Mouse (Mus musculus) MEL-GATA-1-ER (cell line): Measurements from ENCODE around the gene Map1lc3b.

Source experiments
- DNase-seq: peaks from one replicate; pipeline ENCODE4 v3.0.0-alpha.2; 2012; ENCODE audit warnings: low read depth; ENCODE audit errors: extremely low read depth

Map1lc3b gene

DNA sequence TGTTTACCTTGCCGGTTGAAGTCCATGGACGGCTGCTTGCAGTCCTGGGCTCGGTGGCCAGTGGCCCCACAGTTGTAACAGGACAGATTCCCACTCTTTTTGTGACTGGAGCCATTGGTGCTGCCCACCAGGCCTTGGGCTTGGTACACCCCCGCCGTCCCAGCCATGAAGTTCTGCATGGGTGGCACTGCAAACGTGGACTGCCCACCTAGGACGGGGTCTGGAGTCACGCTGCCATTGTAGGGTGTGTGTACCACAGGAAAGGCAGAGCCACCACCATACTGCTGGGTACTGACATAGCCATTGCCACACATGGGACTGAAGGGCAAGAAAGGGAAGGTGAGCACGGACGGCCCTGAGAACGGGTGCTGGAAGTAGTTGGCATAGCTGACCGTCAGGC is 13.6 kb downstream of the Map1lc3b start:
- no peak for DNase-seq

GRCm38 (mm10) chr8:121607661-121608060 is 17.5 kb downstream of the Map1lc3b start:
- DNase-seq, result no peak

DNA sequence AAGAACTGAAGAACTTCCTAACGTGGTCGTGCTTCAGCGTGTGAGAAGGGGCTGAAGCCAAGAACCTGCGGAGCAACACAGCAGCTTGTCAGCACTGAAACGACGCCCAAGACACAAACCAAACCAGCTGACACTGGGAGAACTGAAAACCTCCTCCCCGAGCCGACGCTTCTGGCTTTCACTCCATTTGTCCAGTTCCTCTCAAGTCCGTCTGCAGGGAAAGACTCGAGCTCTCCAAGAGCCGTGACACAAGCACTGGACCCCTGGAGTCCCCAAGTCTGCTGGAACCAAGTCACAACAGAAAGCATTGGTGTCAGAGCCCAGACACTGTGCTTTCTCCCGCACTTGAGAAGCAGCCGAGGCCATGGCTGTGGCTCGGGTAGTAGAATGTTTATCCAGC is 19.1 kb downstream of the Map1lc3b start:
- no peak for DNase-seq

DNA sequence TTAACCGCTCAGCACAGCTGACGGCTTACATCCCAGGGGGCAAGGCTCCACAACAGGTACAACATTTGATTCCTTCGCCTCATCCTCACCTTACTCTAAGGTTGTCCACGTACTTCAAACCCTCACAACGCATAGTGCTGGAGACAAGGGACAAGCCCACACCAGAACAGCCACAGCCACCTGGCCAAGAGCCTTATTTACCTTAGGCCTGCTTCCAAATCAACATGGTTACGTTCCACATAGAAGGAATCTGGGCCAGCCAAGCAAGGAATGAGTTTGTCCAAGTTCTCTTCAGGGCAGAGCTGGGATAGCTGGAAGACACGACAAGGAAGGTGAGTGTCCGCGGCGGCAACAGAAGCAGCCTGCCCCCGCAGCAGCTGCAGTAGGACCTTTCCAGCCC is 19.8 kb downstream of the Map1lc3b start:
- DNase-seq, result no peak

GRCm38 (mm10) chr8:121613419-121613818 is 23.3 kb downstream of the Map1lc3b start:
- DNase-seq, result no peak

GRCm38 (mm10) chr8:121619401-121619995 is 29.3 kb downstream of the Map1lc3b start:
- no peak for DNase-seq

- no peak for DNase-seq
Measured at GRCm38 (mm10) chr8:121620801-121621516, 30.8 kb downstream of the Map1lc3b start.

DNA sequence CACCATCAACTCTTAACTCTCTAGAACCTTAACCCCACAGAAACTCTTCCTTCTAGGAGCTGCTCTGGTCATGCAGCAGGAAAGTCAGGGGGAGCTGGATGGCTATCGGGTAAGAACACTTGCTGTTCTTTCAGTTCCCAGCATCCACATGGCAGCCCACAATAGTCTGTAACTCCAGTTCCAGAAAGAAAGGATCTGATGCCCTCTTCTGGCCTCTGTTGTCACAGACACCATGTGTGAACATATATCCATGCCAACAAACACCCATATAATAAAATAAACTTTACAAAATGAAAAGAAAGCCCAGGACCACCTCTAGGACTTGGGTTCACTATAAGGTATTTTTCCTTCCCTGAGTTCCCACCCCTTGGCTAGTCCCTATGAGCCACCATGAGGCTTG is 31.7 kb downstream of the Map1lc3b start:
- no peak for DNase-seq

DNA sequence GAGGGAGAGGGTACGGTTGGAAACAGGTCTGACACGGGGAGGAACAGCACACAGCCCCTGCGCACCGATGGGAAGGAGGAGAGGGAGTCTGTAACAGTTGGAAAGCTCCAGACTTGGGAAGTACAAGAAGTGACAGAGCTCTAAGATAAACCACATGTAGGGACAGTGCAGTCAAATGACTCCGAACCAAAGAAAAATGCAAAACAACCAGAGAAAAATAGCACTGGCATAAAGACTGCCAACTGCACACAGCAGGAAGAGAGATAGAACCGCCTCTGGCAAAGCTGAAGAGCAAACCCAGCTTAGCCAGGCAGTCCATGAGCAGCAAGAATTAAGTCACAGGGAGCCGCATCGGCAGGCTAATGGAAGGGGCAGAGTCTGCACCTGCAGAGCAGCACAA is 32.9 kb downstream of the Map1lc3b start:
- no peak for DNase-seq

DNA sequence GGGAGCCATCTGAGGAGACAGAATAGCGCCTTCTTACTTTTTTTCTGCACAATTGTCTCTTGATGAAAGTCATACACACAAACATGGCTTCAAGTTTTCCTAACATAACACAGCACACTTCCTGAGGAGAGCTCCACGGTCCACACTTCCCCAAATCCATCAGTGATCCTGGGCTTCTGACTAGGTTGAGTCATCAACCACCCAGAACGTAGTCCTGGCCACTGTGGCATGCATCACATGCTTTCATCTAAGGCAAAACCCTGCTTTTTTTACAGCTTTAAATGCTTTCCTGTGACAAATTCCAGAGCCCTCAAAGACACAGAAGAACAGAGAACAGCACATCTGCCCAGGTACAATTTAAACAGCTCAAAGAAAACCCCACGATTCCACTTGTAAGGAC is 38.5 kb downstream of the Map1lc3b start:
- DNase-seq, result no peak

DNA sequence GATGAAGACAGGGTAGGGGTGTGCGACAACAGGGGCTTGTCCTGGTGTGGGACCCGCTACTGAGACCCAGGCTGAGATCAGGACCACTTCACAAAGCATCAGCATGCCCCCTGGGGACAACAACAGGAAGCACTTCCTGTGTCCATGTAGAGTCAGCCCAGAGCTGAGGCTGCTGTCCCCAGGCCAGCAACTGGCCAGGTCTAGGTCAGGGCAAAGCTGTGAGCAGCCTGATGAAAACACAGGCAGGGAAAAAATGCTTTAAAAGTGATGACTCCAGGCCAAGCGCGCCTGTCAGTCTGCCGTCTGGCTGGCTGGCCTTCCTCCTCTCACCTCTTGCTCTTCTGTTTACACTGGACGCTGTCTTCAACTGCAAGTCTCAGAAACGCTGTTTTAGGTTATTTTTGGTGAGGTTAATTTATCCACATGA is 41.5 kb downstream of the Map1lc3b start:
- no peak for DNase-seq

- DNase-seq, result no peak
Measured at GRCm38 (mm10) chr8:121632401-121632800, 42.2 kb downstream of the Map1lc3b start.

DNA sequence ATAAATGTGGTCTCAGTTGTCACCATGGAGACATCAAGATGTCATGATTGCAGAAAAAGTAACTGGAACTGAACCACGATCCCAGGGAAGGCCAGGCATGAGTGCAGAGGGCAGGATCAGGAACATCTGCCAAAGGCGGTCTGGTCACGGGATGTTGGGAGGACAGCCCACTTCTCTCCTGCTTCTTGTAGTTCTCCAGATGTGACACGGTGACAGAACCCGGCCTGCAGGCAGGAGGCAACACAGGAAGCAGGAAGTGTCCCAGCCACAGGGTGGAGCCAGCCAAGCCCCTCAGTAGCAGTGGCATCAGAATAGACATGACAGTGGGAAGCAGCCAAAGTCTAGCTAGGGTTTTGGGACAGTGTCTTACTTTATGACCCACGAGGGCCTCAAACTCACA is 45.4 kb downstream of the Map1lc3b start:
- no peak for DNase-seq

DNA sequence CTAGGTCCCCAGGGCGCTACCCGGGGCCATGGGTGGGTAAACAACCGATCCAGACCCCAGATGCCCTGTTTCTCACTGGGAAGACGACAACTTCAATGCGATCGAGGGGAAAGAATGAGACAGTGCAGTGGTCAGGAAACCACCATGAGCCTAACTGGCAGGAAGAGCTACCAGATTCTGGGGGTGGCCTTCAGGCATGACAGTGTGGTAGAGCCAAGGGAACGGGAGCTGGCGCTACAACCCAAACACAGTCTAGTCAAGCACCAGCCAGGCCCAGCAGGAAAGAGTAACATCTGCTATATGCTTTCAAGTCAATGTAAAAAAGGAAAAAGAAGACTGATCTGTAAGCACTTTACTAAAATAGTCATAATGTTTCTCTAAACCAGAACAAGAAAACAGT is 46.0 kb downstream of the Map1lc3b start:
- no peak for DNase-seq

DNA sequence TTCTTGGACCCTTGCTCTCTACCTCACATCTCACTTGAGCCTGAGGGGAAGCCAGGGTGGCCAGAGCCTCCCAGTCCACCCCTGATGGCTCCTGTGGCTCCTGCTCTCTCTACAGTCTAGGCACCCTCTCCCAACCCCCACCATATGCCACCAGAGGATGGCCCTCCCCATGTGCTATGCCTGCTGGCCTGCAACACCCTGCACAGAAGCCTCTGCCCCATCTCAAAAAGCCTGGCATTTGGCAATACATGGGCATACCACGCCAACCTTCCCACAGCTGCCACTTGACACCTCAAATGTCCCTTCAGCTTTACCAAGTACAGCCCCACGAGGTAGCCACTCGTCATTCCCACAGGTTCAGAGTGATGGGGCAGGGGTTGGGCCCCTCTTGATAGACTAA is 52.6 kb downstream of the Map1lc3b start:
- DNase-seq, result no peak

DNA sequence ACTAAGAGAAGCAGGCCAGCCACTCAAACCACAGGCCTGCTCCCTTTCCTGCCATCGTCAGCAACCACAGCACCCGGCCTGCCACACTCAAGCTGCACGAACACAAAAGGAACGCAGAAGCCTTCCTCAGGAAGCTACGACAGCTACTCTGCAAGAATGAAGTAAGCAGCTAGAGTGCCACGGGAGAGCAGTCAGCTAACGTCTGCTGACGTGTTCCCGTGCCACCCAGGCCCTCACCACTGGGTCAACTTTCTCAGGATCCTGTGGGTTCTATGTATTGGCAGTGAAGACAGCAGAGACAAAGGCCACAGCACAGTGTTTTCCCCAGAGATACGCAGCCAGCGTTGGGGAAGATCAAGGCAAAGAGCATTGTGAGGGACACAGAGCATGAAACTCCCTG is 53.2 kb downstream of the Map1lc3b start:
- DNase-seq, result no peak

- no peak for DNase-seq
Measured at GRCm38 (mm10) chr8:121647511-121648215, 57.5 kb downstream of the Map1lc3b start.
